Mouse (Mus musculus) retina, postnatal 7 days (tissue): ENCODE results near the gene Chchd6.

Source experiments
- DNase-seq: peaks from one replicate; pipeline ENCODE4 v3.0.0-alpha.2; 2012; ENCODE audit warnings: low read depth, low spot score

Chchd6 gene

DNA sequence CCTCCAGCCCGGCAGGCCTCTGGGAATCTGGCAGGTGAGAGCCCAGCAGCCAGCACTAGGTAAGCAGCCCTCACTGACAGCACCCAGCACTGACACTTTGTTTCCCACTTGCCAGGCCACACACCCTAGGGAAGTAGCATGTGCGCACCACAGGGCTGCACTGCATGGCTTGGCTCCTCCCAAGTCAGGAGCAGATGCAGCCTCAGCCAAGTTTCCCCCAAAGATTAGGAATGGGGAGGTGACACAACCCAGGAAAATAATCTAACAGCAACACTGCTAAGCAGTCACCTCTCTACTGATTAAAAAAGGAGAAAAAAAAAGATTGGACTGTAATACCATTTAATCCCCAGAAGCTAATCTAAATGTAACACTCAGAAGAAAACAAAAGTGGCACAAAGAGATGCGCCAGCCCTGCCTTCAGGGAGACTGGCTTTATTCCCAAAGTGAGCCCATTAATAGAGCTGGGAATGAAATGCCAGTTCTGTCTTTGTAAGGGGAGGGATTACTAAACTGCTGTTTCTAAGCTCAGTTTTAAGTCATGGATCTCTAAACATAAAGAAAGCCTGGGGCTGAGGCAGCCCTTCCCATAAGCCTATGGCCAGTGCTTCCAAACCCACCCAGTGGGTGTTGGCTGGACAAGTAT, 188.1 kb downstream of the Chchd6 start:
- DNase-seq, result no peak

GRCm38 (mm10) chr6:89404964-89405363, 190.5 kb downstream of the Chchd6 start:
- no peak for DNase-seq

DNA sequence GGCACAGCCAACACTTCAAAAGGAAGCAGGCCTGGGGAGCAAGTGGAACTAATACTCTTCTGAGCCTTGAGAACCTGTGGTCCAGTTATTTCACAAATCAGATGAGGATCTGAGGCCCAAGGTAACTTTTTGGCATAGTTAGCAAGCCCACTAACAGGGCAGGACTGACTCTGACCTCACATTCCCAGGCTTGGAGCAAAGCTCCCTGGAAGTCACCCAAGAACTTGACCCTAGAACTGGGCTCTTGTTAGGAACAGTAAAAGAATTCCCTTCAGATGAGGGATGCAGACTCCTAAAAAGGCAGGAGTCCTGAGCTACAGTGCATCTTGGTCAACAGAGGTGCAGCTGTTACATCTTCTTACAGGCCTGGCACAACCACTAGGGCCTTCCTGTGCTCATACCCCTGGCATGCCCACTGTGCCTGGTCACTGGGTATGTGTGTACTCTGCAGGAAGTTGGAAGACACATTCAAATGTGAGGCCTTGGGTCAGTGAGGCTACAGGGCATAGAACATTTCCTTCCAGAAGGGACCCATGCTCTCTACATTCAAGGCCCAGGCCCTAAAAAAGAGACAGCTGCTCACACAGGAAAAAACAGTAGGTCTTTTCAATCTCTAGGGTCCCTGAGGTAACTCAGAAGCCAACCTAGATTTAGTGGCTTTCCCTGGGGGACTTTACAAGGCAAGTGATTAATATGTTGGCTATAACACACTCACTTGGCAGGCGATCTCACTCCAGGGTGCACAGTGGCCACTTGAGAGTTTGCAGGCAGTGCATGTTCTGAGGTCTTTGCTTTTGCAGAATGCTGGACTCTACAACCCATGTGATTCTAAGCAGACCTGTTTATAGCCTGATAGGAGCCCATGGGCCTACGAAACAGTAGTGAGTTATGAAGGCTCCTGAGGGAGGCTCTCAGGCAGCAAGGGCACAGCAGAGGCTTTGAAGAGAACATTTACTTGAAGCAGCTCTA, 191.9 kb downstream of the Chchd6 start:
- DNase-seq, result no peak

GRCm38 (mm10) chr6:89402406-89402805, 193.0 kb downstream of the Chchd6 start:
- no peak for DNase-seq

DNA sequence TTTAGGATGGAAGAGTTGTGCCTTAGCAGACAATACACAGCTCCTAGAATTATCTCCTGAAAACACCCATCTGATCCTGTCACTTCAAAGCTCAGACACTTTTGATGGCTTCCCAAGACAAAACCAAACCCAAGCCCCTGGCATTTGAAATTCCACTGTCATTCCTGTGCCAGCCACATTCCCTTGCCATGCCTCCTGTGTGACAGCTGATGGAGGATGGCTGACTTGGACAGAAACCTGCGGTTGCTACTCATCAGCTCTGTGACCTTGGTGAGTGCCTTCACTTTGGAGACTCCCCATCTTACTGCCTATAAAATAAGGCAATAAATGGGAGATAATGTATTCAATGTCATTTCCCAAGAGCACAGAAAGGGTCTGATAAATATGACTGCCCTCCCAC, 195.9 kb downstream of the Chchd6 start:
- no peak for DNase-seq

GRCm38 (mm10) chr6:89397919-89398318, 197.5 kb downstream of the Chchd6 start:
- no peak for DNase-seq

DNA sequence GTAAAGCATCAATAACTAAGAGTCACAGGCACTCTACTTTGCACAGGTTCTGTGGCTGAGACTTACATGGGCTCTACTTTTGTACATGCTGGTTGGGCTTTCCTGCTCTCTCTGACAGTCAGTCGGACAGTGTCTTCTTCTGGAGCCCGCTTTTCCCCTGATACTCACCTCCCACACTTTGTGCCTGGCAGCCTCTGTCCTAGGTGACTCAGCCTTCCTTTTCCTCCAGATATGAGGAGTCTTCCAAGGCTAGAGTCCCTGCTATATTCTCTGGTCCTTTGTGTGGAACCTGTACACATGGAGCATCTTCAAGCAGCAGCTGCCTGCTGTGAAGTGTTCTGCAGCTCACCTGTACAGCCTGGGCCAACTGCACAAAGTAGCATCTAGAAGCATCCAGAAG, 201.6 kb downstream of the Chchd6 start:
- DNase-seq, result no peak

DNA sequence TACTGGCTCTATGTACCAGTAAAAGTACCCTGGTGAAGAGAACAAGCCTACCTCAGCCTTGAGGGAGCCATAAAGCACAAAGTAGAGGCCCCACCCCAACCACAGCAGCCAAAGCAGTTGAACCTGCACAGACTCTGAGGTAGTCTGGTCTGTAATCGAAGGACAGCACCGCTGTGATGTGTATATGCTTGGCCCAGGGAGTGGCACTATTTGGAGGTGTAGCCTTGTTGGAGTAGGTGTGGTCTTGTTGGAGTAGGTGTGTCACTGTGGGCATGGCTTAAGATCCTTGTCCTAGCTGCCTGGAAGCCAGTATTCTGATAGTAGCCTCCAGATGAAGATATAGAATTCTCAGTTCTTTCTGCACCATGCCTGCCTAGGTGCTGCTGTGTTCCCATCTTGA, 203.2 kb downstream of the Chchd6 start:
- no peak for DNase-seq

GRCm38 (mm10) chr6:89389771-89390170, 205.7 kb downstream of the Chchd6 start:
- DNase-seq, result no peak

- no peak for DNase-seq
Observed at GRCm38 (mm10) chr6:89386956-89387355, 208.5 kb downstream of the Chchd6 start.

DNA sequence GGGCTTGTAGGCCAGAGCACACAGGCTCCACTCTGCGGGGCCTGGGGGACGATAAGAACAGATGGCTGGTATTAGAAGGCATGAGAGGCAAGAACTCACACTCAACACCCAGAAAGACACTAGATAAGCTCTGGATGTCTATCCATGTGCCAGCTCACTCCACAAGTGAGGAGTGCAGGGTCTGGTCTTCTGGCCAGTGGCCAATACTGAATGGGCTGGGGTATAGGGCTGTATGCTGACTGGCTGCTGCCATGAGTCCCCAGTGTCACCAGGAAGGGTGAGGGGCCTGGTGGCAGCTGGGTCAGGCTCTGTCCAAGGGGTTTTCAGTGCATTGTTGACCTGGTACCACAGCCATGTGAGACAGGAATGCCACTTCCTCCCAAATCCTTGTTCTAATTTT, 210.8 kb downstream of the Chchd6 start:
- no peak for DNase-seq

DNA sequence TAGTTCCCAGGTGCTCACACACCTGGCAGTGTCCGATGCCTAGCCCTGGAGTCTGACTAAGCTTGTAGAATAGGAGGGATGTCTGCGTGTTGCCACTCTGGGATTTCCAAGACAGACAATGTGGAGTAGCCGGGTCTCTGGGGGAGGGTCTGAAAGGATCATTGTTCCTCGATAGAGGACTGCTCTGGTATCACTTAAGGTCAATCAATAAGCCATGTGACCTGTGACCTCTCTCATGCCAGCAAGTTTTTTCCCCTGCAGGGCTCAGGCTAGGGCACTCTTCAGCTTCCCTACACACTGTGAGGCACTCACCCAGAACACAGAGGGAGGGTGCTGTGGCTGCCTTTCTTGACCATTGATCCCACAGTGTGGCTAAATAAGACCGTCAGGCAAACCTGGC, 213.6 kb downstream of the Chchd6 start:
- no peak for DNase-seq

DNA sequence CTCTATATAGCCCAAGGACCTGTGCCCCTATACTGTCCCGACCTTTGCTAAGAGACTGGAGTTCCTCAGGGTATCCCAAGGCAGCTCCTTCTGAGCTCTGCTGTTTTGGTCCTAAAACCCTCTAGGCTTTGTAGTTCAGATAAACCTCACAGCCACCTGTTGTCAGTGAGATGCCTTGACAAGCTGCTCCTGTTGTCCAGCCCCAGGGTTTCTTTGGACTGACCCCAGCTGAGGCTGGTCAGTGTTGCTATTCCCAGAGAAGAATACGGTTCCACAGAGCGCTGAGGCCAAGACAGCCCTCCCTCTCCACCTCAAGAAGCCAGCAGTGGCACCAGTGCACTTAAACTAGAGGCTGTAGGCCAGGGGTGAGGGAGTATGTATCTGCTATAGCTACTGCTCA, 214.3 kb downstream of the Chchd6 start:
- no peak for DNase-seq

DNA sequence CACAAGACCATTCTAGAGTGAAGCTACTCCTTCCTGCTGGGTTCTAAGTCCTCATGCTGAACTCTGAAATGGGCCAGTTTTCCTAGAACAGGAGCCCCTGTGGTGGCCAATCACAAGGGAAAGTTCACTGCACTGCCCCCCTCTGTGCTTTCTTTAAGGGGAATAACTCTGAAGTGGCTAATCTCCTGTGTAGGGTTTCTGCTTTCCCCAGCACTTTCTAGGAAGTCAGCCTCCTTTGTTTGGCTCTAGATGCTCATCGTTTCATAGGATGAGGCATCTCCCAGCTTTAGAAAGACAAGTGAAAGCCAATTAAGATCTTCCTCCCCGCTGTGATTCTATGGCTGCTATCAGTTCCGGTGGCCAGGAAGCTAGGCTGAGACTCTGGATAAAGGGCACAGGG, 214.7 kb downstream of the Chchd6 start:
- no peak for DNase-seq

- no peak for DNase-seq
Observed at GRCm38 (mm10) chr6:89378264-89378663, 217.2 kb downstream of the Chchd6 start.

GRCm38 (mm10) chr6:89368812-89369211, 226.6 kb downstream of the Chchd6 start:
- DNase-seq, result no peak

- DNase-seq, result no peak
Observed at GRCm38 (mm10) chr6:89364342-89364741, 231.1 kb downstream of the Chchd6 start.

- DNase-seq, result no peak
Observed at GRCm38 (mm10) chr6:89363107-89363451, 232.4 kb downstream of the Chchd6 start.

GRCm38 (mm10) chr6:89362281-89363106, 233.0 kb downstream of the Chchd6 start, which contains the start of gene Plxna1:
Gene Plxna1, minus strand, starts transcription at chr6:89362620.
- peak; percentile 66 for DNase-seq

DNA sequence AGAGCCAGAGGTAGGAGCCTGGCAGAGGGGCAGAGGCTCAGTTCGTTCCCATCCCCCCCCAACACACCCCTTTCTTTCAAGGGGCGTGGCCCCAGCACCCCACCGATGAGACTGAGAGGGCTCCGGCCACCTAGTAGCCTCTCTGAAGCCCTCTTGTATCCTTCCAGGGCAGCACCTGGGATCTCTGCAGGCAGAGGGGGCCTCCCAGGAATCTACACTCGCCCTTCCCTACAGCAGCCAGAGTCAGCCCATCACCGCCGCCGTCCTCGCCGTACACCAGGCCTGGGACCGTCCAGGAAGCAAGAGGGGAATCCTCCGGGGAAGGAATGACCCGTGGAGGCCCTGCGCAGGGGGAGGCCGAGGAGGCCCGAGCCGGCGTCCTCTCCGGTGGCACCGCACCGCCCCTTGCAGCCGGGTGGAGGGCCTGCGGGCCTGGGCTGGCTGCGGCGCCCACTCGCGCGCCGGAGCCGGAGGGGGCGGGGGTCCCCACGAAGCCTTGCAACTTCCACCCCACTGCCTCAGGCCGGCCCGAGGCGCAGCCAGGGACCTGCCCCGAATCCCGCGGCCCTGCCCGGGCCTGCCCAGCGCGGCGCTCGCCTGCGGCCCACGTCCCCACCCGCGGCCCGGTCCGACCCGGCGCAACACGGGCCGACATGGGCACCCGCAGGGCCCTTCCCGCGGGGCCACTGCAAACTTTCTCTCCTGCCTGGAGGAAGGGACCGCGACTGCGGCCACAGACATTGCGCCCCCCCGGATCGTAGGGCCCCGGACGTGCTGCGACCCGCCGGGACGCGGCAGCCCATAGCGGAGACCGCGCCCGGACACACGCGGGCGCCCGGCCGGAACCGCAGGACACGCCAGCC, 233.8 kb downstream of the Chchd6 start:
- DNase-seq, result no peak
